Mouse (Mus musculus): ENCODE results near the gene Slc6a13. TPM values are rescaled to one million over a fixed set of nuclear protein-coding genes. Genes with fewer than 3 reads are reported as not detected.
A peak's percentile ranks its signal among the peaks of the same experiment; 100 is the strongest.
"Not testable (repeated sequence)": the region's sequence is repeated elsewhere in the genome, so short reads cannot be mapped to it uniquely, and the experiment has no call there.

Gene Slc6a13
- polyA plus RNA-seq, 1 experiment from 2014 or later: 33.1 TPM

DNA sequence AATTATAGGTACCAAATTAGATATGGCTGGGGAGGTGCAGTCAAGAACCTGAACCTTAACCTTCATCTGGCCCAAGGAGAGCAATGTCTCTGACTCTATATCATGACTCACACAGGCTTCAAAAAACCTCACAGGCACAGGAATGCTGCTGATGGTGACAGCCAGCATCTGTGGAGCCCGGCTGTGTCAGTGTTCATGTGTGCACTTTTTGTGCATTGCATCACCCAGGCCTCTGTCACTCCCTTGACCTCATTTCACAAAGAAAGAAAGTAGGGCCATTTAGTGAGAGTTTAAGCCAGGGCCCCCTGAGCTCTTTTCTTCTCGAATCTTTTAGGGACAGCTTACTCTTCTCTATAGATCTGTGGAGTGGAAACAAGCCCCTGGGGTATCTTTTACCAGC lies 52.2 kb downstream of the Slc6a13 start:
- Histone ChIP-seq H3K27me3 (ENCODE audit: control insufficient read depth, insufficient read depth, low read length) (no peaks in the 10 kb centered on the region), H3K4me2 (ENCODE audit: low read length) (no peak overlapping the region), H3K27ac (replicated peaks; ENCODE audit: low read depth, low read length) (no peak overlapping the region), H3K9me3 (ENCODE audit: control insufficient read depth, low read length) (no peaks in the 10 kb centered on the region), H3K36me3 (ENCODE audit: control insufficient read depth, insufficient read depth, low read length) (no peaks in the 10 kb centered on the region), H3K4me1 (ENCODE audit: control insufficient read depth, insufficient read depth, low read length) (no peaks in the 10 kb centered on the region), H3K4me3 (replicated peaks; ENCODE audit: low read depth, low read length) (no peak overlapping the region), H3K9ac (replicated peaks; ENCODE audit: low read length) (no peak overlapping the region)
- ATAC-seq (ENCODE audit: low FRiP score, low TSS enrichment) (no peak), DNase-seq (no peak)
- 18% methylated on average over 2 of the region's 2 CpGs for WGBS

- no peaks in the 10 kb centered on the region for H3K36me3 ChIP-seq (ENCODE audit: control insufficient read depth, insufficient read depth, low read length)
- H3K4me1 ChIP-seq (ENCODE audit: control insufficient read depth, insufficient read depth, low read length): no peaks in the 10 kb centered on the region
- no peak overlapping the region for H3K27ac ChIP-seq (replicated peaks; ENCODE audit: low read depth, low read length)
- no peak overlapping the region for H3K4me3 ChIP-seq (replicated peaks; ENCODE audit: low read depth, low read length)
- H3K4me2 ChIP-seq (ENCODE audit: low read length): no peak overlapping the region
- H3K27me3 ChIP-seq (ENCODE audit: control insufficient read depth, insufficient read depth, low read length): no peaks in the 10 kb centered on the region
- WGBS: 94% methylated on average over 1 of the region's 1 CpGs
- H3K9me3 ChIP-seq (ENCODE audit: control insufficient read depth, low read length): no peaks in the 10 kb centered on the region
- no peak overlapping the region for H3K9ac ChIP-seq (replicated peaks; ENCODE audit: low read length)
- DNase-seq: no peak
- ATAC-seq (ENCODE audit: low FRiP score, low TSS enrichment): no peak
Observed at GRCm38 (mm10) chr6:121356041-121356440, 56.0 kb downstream of the Slc6a13 start.

GRCm38 (mm10) chr6:121357232-121357631 lies 57.2 kb downstream of the Slc6a13 start:
- no peaks in the 10 kb centered on the region for H3K36me3 ChIP-seq (ENCODE audit: control insufficient read depth, insufficient read depth, low read length)
- H3K4me2 ChIP-seq (ENCODE audit: low read length): no peak overlapping the region
- H3K4me1 ChIP-seq (ENCODE audit: control insufficient read depth, insufficient read depth, low read length): no peaks in the 10 kb centered on the region
- no peak for ATAC-seq (ENCODE audit: low FRiP score, low TSS enrichment)
- H3K27ac ChIP-seq (replicated peaks; ENCODE audit: low read depth, low read length): no peak overlapping the region
- H3K9ac ChIP-seq (replicated peaks; ENCODE audit: low read length): no peak overlapping the region
- WGBS: 66% methylated on average over 6 of the region's 6 CpGs
- H3K4me3 ChIP-seq (replicated peaks; ENCODE audit: low read depth, low read length): no peak overlapping the region
- DNase-seq: no peak
- H3K27me3 ChIP-seq (ENCODE audit: control insufficient read depth, insufficient read depth, low read length): no peaks in the 10 kb centered on the region
- H3K9me3 ChIP-seq (ENCODE audit: control insufficient read depth, low read length): no peaks in the 10 kb centered on the region

DNA sequence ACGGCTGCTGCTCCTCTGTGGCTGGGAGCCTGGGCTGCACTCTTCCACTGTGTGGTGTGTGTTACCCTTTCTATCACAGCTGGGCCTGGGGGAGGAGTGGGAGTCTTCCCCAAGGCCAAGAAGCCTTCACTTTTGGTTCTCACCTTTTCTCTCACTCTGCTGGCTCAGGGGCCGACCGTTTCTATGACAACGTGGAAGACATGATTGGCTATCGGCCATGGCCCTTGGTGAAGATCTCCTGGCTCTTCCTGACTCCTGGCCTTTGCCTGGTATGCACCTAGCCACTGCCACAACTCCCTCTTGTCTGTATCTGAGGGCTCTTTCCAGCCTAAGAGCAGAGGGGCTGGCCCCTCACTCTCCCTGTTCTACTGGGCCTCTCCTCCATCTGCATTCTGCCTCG lies 63.0 kb downstream of the Slc6a13 start:
- Histone ChIP-seq H3K4me3 (replicated peaks; ENCODE audit: low read depth, low read length) (no peak overlapping the region), H3K4me2 (ENCODE audit: low read length) (no peak overlapping the region), H3K9me3 (ENCODE audit: control insufficient read depth, low read length) (no peaks in the 10 kb centered on the region), H3K27me3 (ENCODE audit: control insufficient read depth, insufficient read depth, low read length) (no peaks in the 10 kb centered on the region), H3K27ac (replicated peaks; ENCODE audit: low read depth, low read length) (no peak overlapping the region), H3K4me1 (ENCODE audit: control insufficient read depth, insufficient read depth, low read length) (no peaks in the 10 kb centered on the region), H3K36me3 (ENCODE audit: control insufficient read depth, insufficient read depth, low read length) (no peaks in the 10 kb centered on the region), H3K9ac (replicated peaks; ENCODE audit: low read length) (no peak overlapping the region)
- DNase-seq (no peak), ATAC-seq (ENCODE audit: low FRiP score, low TSS enrichment) (no peak)
- WGBS: 81% methylated on average over 6 of the region's 6 CpGs

DNA sequence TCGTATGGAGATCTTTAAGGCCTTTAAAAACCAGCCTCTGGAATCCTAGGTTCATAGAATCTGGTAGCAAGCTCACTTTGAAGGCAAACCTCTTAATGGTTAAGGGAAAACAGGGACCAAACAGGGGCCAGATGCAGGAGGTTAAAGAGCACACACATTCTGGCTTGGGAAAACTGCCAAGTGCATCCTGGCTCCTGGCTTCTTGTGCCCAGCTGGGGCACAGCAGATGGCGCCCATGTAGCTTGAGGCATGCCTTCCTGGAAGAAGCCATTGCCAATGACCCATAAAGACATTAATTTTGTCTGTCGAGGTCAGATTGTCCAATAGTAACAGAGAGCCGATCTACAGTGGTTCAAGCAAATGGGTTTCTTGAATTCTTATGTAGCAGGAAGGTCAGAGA lies 63.9 kb downstream of the Slc6a13 start:
- ATAC-seq (ENCODE audit: low FRiP score, low TSS enrichment) (no peak), DNase-seq (no peak)
- no peaks in the 10 kb centered on the region for H3K4me1 ChIP-seq (ENCODE audit: control insufficient read depth, insufficient read depth, low read length)
- no peak overlapping the region for H3K9ac ChIP-seq (replicated peaks; ENCODE audit: low read length)
- H3K27me3 ChIP-seq (ENCODE audit: control insufficient read depth, insufficient read depth, low read length): no peaks in the 10 kb centered on the region
- H3K4me2 ChIP-seq (ENCODE audit: low read length): no peak overlapping the region
- H3K36me3 ChIP-seq (ENCODE audit: control insufficient read depth, insufficient read depth, low read length): no peaks in the 10 kb centered on the region
- H3K9me3 ChIP-seq (ENCODE audit: control insufficient read depth, low read length): no peaks in the 10 kb centered on the region
- H3K4me3 ChIP-seq (replicated peaks; ENCODE audit: low read depth, low read length): no peak overlapping the region
- no peak overlapping the region for H3K27ac ChIP-seq (replicated peaks; ENCODE audit: low read depth, low read length)
- WGBS: 84% methylated on average over 4 of the region's 4 CpGs

- not testable (repeated sequence) for H3K4me1 ChIP-seq (ENCODE audit: control insufficient read depth, insufficient read depth, low read length); ATAC-seq (ENCODE audit: low FRiP score, low TSS enrichment); H3K4me2 ChIP-seq (ENCODE audit: low read length); H3K4me3 ChIP-seq (replicated peaks; ENCODE audit: low read depth, low read length); H3K27me3 ChIP-seq (ENCODE audit: control insufficient read depth, insufficient read depth, low read length); H3K9ac ChIP-seq (replicated peaks; ENCODE audit: low read length); H3K9me3 ChIP-seq (ENCODE audit: control insufficient read depth, low read length); H3K36me3 ChIP-seq (ENCODE audit: control insufficient read depth, insufficient read depth, low read length); H3K27ac ChIP-seq (replicated peaks; ENCODE audit: low read depth, low read length)
- DNase-seq: peak; percentile 32
- WGBS: 18% methylated on average over 2 of the region's 2 CpGs
Observed at GRCm38 (mm10) chr6:121366537-121366936, 66.5 kb downstream of the Slc6a13 start.

GRCm38 (mm10) chr6:121367099-121367498 lies 67.1 kb downstream of the Slc6a13 start:
- H3K36me3 ChIP-seq (ENCODE audit: control insufficient read depth, insufficient read depth, low read length): no peaks in the 10 kb centered on the region
- no peaks in the 10 kb centered on the region for H3K4me1 ChIP-seq (ENCODE audit: control insufficient read depth, insufficient read depth, low read length)
- H3K9ac ChIP-seq (replicated peaks; ENCODE audit: low read length): no peak overlapping the region
- H3K9me3 ChIP-seq (ENCODE audit: control insufficient read depth, low read length): no peaks in the 10 kb centered on the region
- whole genome bisulfite sequencing: 57% methylated on average over 3 of the region's 3 CpGs
- H3K4me3 ChIP-seq (replicated peaks; ENCODE audit: low read depth, low read length): no peak overlapping the region
- no peak overlapping the region for H3K4me2 ChIP-seq (ENCODE audit: low read length)
- ATAC-seq (ENCODE audit: low FRiP score, low TSS enrichment): no peak
- H3K27ac ChIP-seq (replicated peaks; ENCODE audit: low read depth, low read length): no peak overlapping the region
- no peak for DNase-seq
- no peaks in the 10 kb centered on the region for H3K27me3 ChIP-seq (ENCODE audit: control insufficient read depth, insufficient read depth, low read length)

- no peaks in the 10 kb centered on the region for H3K27me3 ChIP-seq (ENCODE audit: control insufficient read depth, insufficient read depth, low read length)
Observed at GRCm38 (mm10) chr6:121371197-121371980, 71.4 kb downstream of the Slc6a13 start.

GRCm38 (mm10) chr6:121376159-121376558 lies 76.1 kb downstream of the Slc6a13 start:
- H3K4me1 ChIP-seq (ENCODE audit: control insufficient read depth, insufficient read depth, low read length): no peaks in the 10 kb centered on the region
- no peak overlapping the region for H3K27ac ChIP-seq (replicated peaks; ENCODE audit: low read depth, low read length)
- H3K27me3 ChIP-seq (ENCODE audit: control insufficient read depth, insufficient read depth, low read length): no peaks in the 10 kb centered on the region
- H3K36me3 ChIP-seq (ENCODE audit: control insufficient read depth, insufficient read depth, low read length): no peaks in the 10 kb centered on the region
- H3K4me2 ChIP-seq (ENCODE audit: low read length): no peak overlapping the region
- H3K9me3 ChIP-seq (ENCODE audit: control insufficient read depth, low read length): no peaks in the 10 kb centered on the region
- no peak overlapping the region for H3K4me3 ChIP-seq (replicated peaks; ENCODE audit: low read depth, low read length)
- WGBS: 84% methylated on average over 12 of the region's 12 CpGs
- H3K9ac ChIP-seq (replicated peaks; ENCODE audit: low read length): no peak overlapping the region
- ATAC-seq (ENCODE audit: low FRiP score, low TSS enrichment) (no peak), DNase-seq (no peak)

More at GRCm38 (mm10) chr6:121371197-121371980, 71.4 kb downstream of the Slc6a13 start:
- H3K9me3 ChIP-seq (ENCODE audit: control insufficient read depth, low read length): no peaks in the 10 kb centered on the region
- DNase-seq: no peak
- 71% methylated on average over 10 of the region's 10 CpGs for WGBS
- no peak overlapping the region for H3K4me3 ChIP-seq (replicated peaks; ENCODE audit: low read depth, low read length)
- no peak overlapping the region for H3K27ac ChIP-seq (replicated peaks; ENCODE audit: low read depth, low read length)
- no peaks in the 10 kb centered on the region for H3K4me1 ChIP-seq (ENCODE audit: control insufficient read depth, insufficient read depth, low read length)
- H3K4me2 ChIP-seq (ENCODE audit: low read length): no peak overlapping the region
- no peaks in the 10 kb centered on the region for H3K36me3 ChIP-seq (ENCODE audit: control insufficient read depth, insufficient read depth, low read length)
- no peak for ATAC-seq (ENCODE audit: low FRiP score, low TSS enrichment)
- no peak overlapping the region for H3K9ac ChIP-seq (replicated peaks; ENCODE audit: low read length)
